Mouse (Mus musculus) ES-CJ7 (cell line): Measurements from ENCODE around the gene Tmem107.
"Not testable (repeated sequence)": the region's sequence is repeated elsewhere in the genome, so short reads cannot be mapped to it uniquely, and the experiment has no call there.

Experiments used
- DNase-seq: peaks from one replicate; pipeline ENCODE4 v3.0.0; 2011; ENCODE audit warnings: low read depth, low spot score

Tmem107 gene

DNA sequence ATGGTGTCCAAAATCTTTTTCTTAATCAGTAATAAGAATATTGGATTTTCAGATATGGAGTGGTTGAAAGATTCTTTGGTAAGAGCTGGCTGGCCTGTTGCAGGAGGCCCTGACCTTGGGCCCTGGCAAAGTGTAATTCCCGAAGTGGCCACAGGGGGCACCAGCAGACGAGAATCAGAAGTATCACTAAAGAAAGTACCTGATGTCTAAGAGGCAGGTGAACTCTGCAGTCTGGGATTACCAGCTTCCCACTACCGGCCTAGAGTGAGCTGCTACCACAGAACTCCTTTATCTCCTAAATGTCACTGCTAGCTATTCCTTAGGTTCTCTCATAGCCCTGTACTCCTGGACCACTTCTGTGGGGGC, 21.8 kb downstream of the Tmem107 start:
- peak; percentile 83 for DNase-seq

DNA sequence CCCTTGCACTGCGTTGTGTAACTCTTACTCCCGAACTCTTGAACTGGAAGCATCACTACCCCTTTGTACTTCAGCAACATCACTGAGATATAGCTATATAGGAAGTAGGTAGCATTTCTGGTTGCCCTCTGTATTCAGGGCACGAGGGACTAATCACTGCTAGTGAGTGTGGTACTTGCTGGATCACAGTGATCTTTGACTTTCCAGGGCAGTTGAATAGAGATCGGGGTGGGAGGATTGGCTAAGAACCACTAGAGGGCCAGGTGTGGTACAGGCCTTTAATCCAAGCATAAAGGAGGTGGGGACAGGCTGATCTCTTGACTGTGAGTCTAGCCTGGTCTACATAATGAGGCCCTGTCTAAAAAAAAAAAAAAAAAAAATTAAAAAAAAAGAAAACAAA, 22.3 kb downstream of the Tmem107 start:
- peak; percentile 60 for DNase-seq

DNA sequence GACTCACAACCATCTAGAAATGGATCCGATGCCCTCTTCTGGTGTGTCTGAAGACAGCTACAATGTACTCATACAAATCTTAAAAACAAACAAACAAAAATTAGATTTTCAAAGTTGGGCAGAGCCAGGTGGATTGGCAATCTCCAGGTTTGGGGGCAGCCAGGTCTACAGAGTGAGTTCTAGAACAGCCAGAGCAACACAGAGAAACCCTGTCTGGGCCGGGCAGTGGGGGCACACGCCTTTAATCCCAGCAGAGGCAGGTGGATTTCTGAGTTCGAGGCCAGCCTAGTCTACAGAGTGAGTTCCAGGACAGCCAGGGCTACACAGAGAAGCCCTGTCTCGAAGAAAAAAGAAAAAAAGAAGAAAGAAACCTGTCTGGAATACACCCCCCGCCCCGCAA, 23.2 kb downstream of the Tmem107 start:
- not testable (repeated sequence) for DNase-seq

DNA sequence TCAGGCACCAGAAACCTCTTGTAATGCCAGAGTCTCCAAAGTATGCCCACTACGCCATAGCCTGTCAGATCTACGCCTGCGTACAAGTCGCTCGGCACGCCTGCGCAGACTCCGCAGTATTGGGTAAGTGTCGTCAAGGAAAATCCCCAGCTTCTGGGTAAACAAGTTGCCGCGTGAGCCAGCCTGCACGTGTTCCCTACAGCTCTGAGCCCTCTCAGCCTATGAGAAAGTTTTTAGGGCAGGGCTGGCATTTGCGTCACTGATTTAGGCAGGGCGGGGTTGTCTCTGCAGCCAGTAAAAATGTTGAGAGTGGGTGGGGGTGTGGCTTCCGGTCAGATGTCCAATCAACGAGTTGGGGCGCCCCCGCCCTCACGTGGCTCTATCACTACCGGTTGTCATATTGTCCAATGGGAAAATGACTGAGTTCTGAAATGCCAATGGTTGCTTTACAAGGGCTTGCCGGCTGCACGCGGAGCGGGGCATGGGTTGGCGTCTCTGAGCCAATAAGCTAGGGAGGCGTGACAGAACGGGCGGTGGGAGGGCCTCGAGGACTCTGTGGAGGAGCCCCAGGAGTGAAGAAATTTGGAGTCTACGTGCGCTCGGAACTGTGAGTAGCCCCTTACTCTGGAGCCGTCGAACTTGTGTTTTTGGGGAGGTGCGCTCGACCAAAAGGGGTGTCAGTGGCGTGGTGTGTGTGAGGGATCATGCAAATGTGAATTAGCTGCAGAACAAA, 24.3 kb downstream of the Tmem107 start, which contains the start of gene Per1:
Gene Per1 (plus strand): TSS at position 521 of the 733 bp plus-strand sequence.
- DNase-seq, result peak; percentile 100

DNA sequence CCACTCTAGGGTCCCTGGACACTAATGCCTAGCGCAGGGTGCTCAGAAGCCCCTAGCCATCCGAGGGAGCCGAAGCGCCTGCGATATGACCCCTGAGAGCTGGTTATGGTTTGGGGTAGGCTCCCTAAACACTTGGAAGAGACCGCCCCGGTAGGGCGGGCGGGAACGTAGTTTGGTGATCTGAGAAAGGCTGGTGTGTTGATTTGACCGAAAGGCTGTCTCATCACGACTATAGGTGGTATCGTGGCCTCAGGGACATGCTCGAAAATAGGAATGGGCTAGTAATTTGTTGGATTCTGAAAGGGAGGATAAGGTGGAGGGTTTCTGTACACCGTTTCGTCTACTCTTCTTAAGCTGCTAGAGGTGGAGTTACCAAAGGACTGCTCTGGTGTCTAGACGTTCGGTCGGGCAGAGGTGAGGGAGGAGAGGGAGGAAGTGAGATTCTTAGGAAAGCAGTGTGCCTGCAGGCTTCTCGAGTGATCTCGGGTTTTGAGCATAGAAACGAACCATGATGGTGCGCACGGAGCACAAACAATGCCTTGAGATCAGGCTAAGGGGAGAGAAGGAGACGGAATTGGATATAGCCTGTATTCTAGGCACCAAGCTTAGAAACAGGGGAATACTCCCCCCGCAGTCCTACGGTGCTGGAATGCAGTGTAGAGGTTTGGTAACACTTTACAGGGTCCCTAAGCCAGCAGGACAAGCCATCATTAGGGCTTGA, 25.1 kb downstream of the Tmem107 start:
- DNase-seq, result no peak

DNA sequence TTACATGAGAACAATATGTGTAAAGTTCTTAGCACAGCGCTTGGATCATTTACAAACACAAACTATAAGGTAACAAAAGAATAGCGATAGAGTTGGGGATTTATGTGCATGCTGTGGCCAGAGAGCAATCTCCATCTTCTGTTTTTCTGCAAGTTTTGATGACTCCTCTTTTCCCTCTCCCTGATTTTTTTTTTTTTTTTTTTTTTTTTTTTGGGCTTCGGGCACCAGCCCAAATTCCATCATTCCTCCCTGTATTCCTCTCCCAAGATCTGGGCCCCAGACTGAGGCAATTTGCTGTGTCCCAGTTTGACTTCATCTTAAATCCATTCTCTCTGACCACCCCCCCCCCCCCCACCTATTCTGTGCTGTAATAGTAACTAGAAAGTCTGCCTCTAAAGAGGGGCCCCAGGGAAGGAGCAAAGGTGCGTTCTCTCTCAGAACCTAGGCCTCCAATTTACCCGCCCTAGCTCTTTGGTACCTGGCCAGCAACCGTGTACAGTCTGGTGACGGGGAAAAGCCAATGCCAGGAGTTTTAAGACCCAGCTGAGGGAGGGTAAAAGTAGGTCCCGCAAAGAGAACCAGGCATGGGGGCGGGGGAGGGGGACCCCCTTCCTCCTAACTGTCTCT, 25.9 kb downstream of the Tmem107 start:
- no peak for DNase-seq

DNA sequence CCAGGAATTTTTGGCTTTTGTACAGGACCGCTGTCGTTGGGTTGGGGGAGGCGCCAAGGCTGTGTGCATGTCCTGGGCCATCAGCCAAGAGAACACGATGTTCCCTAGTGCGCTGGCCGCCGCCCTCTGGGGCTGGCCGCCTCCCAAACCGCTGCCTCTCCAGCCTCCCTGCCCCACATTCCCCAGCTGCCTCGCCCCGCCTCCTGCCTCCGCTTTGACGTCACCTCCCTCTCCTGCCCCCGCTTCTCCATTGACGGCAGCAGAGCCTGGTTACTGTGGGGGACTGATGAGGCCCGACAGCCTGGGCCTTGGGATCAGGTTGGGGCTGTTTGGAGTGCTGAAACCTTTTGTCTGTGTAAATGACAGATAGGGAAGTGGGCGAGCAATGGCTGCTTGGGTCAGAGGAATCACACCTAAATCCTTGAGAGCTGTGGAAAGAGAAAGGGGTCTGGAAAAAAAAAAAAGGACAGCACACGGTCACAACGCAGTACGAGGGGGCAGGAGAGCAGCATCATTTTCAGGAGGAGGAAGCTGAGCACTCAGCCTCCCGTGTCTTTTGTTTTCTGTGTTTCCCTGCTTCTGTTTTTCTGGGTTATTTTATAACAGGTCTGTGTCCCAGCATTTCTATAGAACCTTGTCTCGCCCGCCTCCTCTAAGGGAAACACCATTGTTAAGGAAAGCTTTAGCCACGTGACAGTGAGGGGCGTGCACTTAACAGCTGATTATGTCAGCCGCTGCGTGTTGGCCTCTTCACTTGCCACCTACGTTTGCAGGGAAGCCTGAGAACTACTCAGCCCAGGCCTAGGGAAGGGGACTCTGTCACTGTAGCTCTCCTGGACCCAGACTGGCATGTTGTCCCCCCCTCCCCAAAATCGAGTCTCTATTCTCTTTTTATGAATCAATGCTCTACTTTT, 26.6 kb downstream of the Tmem107 start:
- DNase-seq, result peak; percentile 81

DNA sequence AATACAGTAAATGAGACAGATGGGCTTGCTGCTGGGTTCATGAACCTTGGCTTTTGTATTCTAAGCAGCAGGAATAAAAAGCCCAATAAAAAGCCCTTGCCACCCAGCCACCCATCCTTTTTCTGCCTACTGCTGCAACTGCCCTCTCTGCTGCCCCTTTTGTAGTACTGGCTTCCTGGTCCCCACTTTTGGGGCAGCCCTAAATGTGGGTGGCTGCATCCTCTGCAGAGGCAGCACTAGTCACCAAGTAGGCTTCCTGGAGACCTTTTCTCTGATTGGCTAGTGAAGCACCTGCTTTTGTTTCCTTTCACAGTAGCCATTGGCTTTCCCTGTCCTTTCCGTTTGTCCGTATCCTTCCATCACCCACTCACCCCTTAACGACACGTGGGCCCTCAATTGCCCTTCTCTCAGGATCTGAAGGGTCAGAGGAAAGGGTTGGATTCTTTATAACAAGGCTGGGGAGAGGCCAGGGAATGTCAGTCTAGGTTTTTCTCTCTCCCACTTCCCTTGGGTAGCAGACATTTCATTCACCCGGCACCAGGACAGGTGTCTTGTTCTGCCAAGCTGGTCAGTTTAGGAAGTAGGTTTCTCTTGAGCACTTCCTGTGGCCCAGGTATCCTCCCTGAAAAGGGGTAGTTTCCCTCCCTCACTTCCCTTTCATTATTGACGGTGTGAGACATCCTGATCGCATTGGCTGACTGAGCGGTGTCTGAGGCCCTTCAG, 27.6 kb downstream of the Tmem107 start:
- DNase-seq, result no peak

DNA sequence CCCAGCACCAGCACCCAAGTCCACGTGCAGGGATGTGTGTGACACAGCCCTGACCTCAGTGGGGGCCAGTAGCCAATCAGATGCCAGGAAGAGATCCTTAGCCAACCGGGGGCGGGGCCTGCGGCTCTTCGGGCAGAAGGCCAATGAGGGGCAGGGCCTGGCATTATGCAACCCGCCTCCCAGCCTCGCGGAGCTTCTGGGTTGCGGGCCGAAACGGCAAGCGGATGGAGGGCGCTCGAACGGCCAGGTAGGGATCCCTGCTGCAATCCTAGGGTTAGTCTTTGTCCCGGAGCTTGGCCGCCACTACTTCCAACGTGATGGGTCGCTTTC, 28.1 kb downstream of the Tmem107 start:
- peak; percentile 92 for DNase-seq

DNA sequence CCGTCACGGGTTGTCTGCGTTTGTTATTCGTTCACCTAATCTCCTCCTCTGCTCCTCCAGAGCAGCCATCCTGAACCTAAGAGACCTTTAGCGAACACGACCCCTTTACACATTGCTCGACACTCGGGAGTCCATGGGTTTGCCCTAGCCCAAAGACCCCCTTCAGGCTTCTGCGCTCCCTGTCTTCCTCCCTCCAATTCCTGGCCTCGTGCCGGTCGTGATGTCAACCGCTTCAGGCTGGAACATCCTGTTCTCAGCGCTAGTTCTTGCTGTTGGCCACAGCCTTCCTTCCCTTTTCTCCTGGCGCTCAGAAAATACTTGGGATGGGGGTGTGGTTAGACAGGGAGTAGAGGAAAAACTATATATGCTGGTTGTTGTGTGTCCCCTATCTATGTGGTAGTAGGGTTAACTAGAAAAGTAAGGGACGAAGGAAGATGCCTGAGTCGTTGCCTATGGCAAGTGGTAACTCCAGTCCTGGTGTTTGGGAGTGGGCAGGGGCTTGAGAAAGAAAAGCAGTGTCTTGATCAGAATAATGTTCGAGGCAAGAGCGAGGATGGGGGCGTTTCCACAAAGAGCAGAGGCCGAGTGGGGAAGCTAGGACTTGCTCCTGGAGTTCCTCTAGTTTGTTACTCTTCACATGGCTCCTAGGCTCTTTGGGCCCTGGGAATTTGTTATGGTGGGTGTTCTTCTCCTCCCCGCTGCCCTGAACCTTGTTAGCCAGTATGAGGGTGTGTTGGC, 28.7 kb downstream of the Tmem107 start:
- DNase-seq, result no peak

DNA sequence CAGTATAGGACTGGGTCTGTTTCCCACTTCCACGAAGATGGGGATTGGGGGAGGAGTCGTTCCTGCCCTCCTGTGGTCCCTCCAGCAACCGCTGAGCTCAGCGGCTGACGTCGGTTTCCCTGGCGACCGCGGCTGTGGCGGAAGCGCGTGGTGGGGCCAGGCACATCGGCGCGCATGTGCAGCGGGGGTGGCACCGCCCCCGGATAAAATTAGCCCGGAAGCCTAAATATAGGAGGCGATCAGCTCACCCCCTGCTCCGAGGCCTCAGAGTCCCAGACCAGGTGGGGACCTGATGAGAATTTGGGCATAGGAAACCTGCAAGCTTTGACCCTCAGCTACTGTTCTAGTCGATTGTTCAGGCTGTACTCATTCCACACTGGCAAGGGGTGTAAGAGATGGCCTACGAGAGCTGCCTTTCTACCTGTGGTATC, 29.3 kb downstream of the Tmem107 start:
- peak; percentile 79 for DNase-seq

DNA sequence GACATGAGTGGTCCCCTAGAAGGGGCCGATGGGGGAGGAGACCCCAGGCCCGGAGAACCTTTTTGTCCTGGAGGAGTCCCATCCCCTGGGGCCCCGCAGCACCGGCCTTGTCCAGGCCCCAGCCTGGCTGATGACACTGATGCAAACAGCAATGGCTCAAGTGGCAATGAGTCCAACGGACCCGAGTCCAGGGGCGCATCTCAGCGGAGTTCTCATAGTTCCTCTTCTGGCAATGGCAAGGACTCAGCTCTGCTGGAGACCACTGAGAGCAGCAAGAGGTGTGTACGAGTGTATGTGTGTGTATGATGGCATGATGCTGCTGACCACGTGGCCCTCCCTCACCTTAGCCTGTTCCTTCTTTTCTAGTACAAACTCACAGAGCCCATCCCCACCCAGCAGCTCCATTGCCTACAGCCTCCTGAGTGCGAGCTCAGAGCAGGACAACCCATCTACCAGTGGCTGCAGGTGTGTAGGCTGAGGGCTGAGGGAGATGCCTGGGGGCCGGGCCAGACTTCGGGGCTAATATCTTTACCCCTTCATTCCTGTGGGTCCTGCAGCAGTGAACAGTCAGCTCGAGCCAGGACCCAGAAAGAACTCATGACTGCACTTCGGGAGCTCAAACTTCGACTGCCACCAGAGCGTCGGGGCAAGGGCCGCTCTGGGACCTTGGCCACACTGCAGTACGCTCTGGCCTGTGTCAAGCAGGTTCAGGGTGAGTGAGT, 30.2 kb downstream of the Tmem107 start:
- no peak for DNase-seq

DNA sequence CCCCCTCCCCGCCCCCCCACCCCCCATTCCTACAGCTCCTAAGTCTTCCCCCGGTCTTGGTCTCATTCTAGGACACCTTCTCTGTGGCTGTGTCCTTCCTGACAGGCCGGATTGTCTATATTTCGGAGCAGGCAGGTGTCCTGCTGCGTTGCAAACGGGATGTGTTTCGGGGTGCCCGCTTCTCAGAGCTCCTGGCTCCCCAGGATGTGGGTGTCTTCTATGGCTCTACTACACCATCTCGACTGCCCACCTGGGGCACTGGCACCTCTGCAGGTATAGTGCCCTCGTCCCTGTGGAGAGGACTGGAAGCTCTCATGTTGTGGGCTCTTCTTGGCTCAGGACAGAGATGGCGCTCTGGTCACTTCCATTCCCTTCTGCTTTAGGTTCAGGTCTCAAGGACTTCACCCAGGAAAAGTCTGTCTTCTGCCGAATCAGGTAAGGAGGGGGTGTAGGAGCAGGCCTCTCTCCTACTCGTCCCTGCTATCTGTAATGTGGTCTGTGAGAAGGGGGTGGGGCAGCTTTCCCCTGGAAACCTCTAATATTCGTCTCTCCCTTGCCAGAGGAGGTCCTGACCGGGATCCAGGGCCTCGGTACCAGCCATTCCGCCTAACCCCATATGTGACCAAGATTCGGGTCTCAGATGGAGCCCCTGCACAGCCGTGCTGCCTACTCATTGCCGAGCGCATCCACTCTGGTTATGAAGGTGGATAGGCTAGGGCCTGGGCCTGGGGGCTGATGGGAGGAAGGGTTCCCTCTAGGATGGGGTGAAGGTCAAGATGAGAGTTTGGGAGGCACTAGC, 31.2 kb downstream of the Tmem107 start:
- DNase-seq, result no peak

DNA sequence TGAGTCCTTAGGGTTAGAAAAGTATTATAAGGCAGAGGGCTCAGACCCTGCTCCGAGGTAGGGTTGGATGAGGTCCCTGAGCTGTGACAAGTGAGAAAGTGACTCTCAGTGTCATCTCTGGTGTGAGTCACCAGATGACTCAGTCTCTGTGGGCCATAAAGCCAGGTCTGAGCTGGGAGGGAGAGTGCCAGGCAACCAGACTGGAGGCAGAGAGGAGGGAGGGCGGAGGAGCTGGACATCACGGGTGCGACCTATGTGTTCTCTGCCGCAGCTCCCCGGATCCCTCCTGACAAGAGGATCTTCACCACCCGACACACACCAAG, 31.8 kb downstream of the Tmem107 start:
- DNase-seq, result no peak

DNA sequence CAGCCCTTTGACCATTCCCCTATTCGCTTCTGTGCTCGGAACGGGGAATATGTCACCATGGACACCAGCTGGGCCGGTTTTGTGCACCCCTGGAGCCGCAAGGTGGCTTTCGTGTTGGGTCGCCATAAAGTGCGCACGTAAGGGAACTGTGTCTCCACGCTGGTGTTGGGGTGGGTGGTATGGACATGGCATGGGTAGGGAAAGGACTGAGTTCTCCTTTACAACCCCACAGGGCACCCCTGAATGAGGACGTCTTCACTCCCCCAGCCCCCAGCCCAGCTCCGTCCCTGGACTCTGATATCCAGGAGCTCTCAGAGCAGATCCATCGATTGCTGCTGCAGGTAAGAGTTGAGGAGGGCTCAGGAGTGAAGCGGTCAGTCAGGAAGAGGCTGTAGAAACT, 32.5 kb downstream of the Tmem107 start:
- no peak for DNase-seq

DNA sequence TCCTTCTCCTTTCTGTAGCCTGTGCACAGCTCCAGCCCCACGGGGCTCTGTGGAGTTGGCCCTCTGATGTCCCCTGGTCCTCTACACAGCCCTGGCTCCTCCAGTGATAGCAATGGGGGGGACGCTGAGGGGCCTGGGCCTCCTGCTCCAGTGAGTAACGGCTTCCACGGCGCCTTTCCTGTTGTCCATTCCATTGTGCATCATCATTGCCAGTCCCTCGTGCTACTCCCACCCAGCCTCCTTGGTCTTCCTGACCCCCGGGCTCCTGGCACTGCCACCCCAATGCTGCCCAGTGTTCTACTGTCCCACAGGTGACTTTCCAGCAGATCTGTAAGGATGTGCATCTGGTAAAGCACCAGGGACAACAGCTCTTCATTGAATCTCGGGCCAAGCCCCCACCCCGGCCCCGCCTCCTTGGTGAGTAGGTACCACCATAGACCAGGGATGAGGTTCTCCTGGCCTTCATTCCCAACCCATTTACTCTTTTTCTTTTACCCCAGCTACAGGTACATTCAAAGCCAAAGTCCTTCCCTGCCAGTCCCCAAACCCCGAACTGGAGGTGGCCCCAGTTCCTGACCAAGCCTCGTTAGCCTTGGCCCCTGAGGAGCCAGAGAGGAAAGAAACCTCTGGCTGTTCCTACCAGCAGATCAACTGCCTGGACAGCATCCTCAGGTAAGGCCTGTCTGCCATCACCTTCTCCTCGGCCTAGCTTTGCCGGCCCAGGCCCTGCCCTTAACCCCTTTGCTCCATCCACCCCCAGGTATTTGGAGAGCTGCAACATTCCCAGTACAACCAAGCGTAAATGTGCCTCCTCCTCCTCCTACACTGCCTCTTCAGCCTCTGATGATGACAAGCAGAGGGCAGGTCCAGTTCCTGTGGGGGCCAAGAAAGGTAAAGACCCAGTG, 33.2 kb downstream of the Tmem107 start:
- DNase-seq, result no peak

DNA sequence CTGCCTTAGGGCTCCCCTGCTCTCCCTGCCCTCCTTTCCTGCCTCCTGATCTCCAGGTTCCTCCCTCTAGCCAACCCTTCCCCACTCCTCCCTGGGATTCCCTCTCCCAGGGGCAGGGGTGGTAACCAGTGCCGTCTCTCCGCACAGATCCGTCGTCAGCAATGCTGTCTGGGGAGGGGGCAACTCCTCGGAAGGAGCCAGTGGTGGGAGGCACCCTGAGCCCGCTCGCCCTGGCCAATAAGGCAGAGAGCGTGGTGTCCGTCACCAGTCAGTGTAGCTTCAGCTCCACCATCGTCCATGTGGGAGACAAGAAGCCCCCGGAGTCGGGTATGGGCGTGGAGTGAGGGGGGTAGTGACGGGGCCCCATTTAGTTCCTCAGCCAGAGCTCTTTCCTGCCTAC, 33.9 kb downstream of the Tmem107 start:
- DNase-seq, result no peak

DNA sequence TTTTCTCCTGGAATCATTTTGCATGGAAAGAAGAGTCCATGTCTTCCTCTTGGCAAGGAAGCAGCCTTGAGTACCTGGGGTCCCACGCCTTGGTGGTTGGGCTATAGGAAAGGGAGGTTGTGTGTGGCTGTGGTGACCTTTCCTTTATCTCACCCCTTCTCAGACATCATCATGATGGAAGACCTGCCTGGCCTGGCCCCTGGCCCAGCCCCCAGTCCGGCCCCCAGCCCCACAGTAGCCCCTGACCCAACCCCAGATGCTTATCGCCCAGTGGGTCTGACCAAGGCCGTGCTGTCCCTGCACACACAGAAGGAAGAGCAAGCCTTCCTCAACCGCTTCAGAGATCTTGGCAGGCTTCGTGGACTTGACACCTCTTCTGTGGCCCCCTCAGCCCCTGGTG, 34.6 kb downstream of the Tmem107 start:
- no peak for DNase-seq
